In genomic region chr2:132869682-132870081, GRCm38 (mm10) we compare ENCODE assay signal across 22 mouse cellular contexts. TPM values are rescaled to one million over a fixed set of nuclear protein-coding genes. Genes with fewer than 3 reads are reported as not detected.
A peak's percentile ranks its signal among the peaks of the same experiment; 100 is the strongest.
DNase-seq lines count a peak whose midpoint lies in the region; ATAC-seq and TF ChIP-seq lines count a peak whose summit lies in the region.
"Had no signal": no experiment of that assay in that cellular context is flagged by ENCODE, and none has a peak within 500 bp of the region (broad histone marks: within the 10 kb centered on the region; RNA-seq: fewer than 3 reads in every experiment).

No protein-coding gene starts in this region.

- ATAC-seq in kidney, embryonic 14.5 days (ENCODE audit: low FRiP score, low TSS enrichment) = 0 out of 2 replicates have a peak, but pooled peaks have one; percentile 32
- peak; percentile 18; the same call in 1 of the 2 replicates for ATAC-seq in megakaryocyte progenitor cell, adult 5-6 weeks (replicated peaks; ENCODE audit: poor library complexity)
- ATAC-seq in lung, postnatal 0 days = no peak
- ATAC-seq: forebrain, embryonic 16.5 days; intestine, embryonic 15.5 days; midbrain, embryonic 16.5 days had no signal

- H3K36me3 ChIP-seq in kidney, embryonic 14.5 days (ENCODE audit: control insufficient read depth, insufficient read depth, low read length) = peaks cover 16% of the 10 kb centered on the region; the same call in 1 of the 2 replicates
- peaks cover 10% of the 10 kb centered on the region; the same call in 1 of the 2 replicates for H3K36me3 ChIP-seq in lung, postnatal 0 days (ENCODE audit: insufficient read depth, low read length)
- H3K36me3 ChIP-seq: intestine, embryonic 15.5 days had no signal

- WGBS in kidney, embryonic 14.5 days = 90% methylated on average over 5 of the region's 5 CpGs
- 82% methylated on average over 5 of the region's 5 CpGs for WGBS in lung, postnatal 0 days

- H3K27ac ChIP-seq in kidney, embryonic 14.5 days (ENCODE audit: low read depth, low read length) = no peak overlapping the region
- H3K27ac ChIP-seq in lung, postnatal 0 days (ENCODE audit: low read length) = no peak overlapping the region
- H3K27ac ChIP-seq: embryonic facial prominence, embryonic 12.5 days; heart, adult 2 months; hindbrain, embryonic 12.5 days; intestine, embryonic 15.5 days; liver, embryonic 15.5 days had no signal

- TF ChIP-seq CTCF in lung, postnatal 0 days (IDR thresholded peaks at IDR 0.05) = no peak

- H3K4me1 ChIP-seq in kidney, embryonic 14.5 days (ENCODE audit: control insufficient read depth, insufficient read depth, low read length) = no peaks in the 10 kb centered on the region
- no peaks in the 10 kb centered on the region for H3K4me1 ChIP-seq in lung, postnatal 0 days (ENCODE audit: insufficient read depth, low read depth, low read length)
- H3K4me1 ChIP-seq: embryonic facial prominence, embryonic 12.5 days; hindbrain, embryonic 12.5 days; intestine, embryonic 15.5 days; liver, embryonic 15.5 days had no signal

- no peak for DNase-seq in kidney, adult 11 months
- DNase-seq in ovary, adult 18-20 months (ENCODE audit: low spot score) = peak; percentile 9
- DNase-seq in ovary, postnatal 14 days (ENCODE audit: low spot score) = no peak
- peak; percentile 53 to 74 for DNase-seq in adrenal gland, postnatal 36 days
- no peak for DNase-seq in T-cell, adult 2 months (ENCODE audit: low spot score)
- DNase-seq in lung, postnatal 0 days (ENCODE audit: low spot score) = no peak
- DNase-seq: cerebellum, adult 18-20 months; heart, adult 2 months; kidney, postnatal 14 days; layer of hippocampus, adult 9-11 months; lung, postnatal 14 days; right cerebral cortex, postnatal 14 days; thymus, postnatal 4 days had no signal

- no peak overlapping the region for H3K4me3 ChIP-seq in kidney, embryonic 14.5 days (ENCODE audit: low read length)
- H3K4me3 ChIP-seq in lung, postnatal 0 days (ENCODE audit: low read depth, low read length) = no peak overlapping the region
- H3K4me3 ChIP-seq: embryonic facial prominence, embryonic 12.5 days; heart, adult 2 months; hindbrain, embryonic 12.5 days; intestine, embryonic 15.5 days; liver, embryonic 15.5 days had no signal

- no peaks in the 10 kb centered on the region for H3K27me3 ChIP-seq in kidney, embryonic 14.5 days (ENCODE audit: control insufficient read depth, insufficient read depth, low read length)
- H3K27me3 ChIP-seq in lung, postnatal 0 days (replicated peaks; ENCODE audit: insufficient read depth, low read length) = no peaks in the 10 kb centered on the region
- H3K27me3 ChIP-seq: embryonic facial prominence, embryonic 12.5 days; hindbrain, embryonic 12.5 days; intestine, embryonic 15.5 days; liver, embryonic 15.5 days had no signal

- H3K9me3 ChIP-seq in kidney, embryonic 14.5 days (ENCODE audit: control insufficient read depth, low read length) = no peaks in the 10 kb centered on the region
- no peaks in the 10 kb centered on the region for H3K9me3 ChIP-seq in lung, postnatal 0 days (ENCODE audit: low read length)
- H3K9me3 ChIP-seq: embryonic facial prominence, embryonic 12.5 days; hindbrain, embryonic 12.5 days; intestine, embryonic 15.5 days; liver, embryonic 15.5 days had no signal

- TF ChIP-seq EP300 in lung, postnatal 0 days (IDR thresholded peaks at IDR 0.05) = no peak

- no peak overlapping the region for H3K9ac ChIP-seq in kidney, embryonic 14.5 days (ENCODE audit: low read depth, low read length)
- no peak overlapping the region for H3K9ac ChIP-seq in lung, postnatal 0 days (replicated peaks; ENCODE audit: low read depth)
- H3K9ac ChIP-seq: embryonic facial prominence, embryonic 12.5 days; hindbrain, embryonic 12.5 days; intestine, embryonic 15.5 days; liver, embryonic 15.5 days had no signal

- no peak overlapping the region for H3K4me2 ChIP-seq in kidney, embryonic 14.5 days (replicated peaks; ENCODE audit: low read depth, low read length)
- H3K4me2 ChIP-seq in lung, postnatal 0 days (replicated peaks; ENCODE audit: low read depth, low read length) = no peak overlapping the region
- H3K4me2 ChIP-seq: embryonic facial prominence, embryonic 12.5 days; hindbrain, embryonic 12.5 days; intestine, embryonic 15.5 days; liver, embryonic 15.5 days had no signal

RNA-seq across cellular contexts. Expression of gene Lrrn4, which starts 11.0 kb away (rescaled TPM):
- polyA plus RNA-seq in kidney, embryonic 14.5 days (2014; fragmentation: Nextera tagmentation; extraction: Ambion mirVana) = 0.47 and 0.55 TPM in 2 replicates
- 1 to 10 TPM; 3.2 to 3.8 TPM for total RNA-seq in adrenal gland, postnatal 36 days (2021)
- total RNA-seq in megakaryocyte progenitor cell, adult 5-6 weeks (2015) = 0.07 and 0.37 TPM in 2 replicates
- total RNA-seq in megakaryocyte progenitor cell, adult 5-6 weeks (2017) = 0.04 and 0.37 TPM in 2 replicates
- polyA plus RNA-seq in lung, postnatal 0 days (2015; fragmentation: Nextera tagmentation; extraction: Ambion mirVana) = 8.0 and 9.2 TPM in 2 replicates
- total RNA-seq: MEL had no signal

RNA-seq across cellular contexts. Expression of gene Crls1, which starts 23.2 kb away (rescaled TPM):
- 16.4 and 18.9 TPM in 2 replicates for polyA plus RNA-seq in kidney, embryonic 14.5 days (2014; fragmentation: Nextera tagmentation; extraction: Ambion mirVana)
- total RNA-seq in adrenal gland, postnatal 36 days (2021) = 100 to 1,000 TPM; 103 to 125 TPM
- total RNA-seq in megakaryocyte progenitor cell, adult 5-6 weeks (2015) = 45.2 and 47.4 TPM in 2 replicates
- 45.0 and 48.6 TPM in 2 replicates for total RNA-seq in megakaryocyte progenitor cell, adult 5-6 weeks (2017)
- polyA plus RNA-seq in lung, postnatal 0 days (2015; fragmentation: Nextera tagmentation; extraction: Ambion mirVana) = 19.0 and 19.3 TPM in 2 replicates

RNA-seq across cellular contexts. Expression of gene Mcm8, which starts 53.7 kb away (rescaled TPM):
- polyA plus RNA-seq in kidney, embryonic 14.5 days (2014; fragmentation: Nextera tagmentation; extraction: Ambion mirVana) = 15.5 and 21.4 TPM in 2 replicates
- 1 to 10 TPM; 3.4 to 4.7 TPM for total RNA-seq in adrenal gland, postnatal 36 days (2021)
- 15.0 and 16.3 TPM in 2 replicates for total RNA-seq in megakaryocyte progenitor cell, adult 5-6 weeks (2015)
- 13.8 and 17.6 TPM in 2 replicates for total RNA-seq in megakaryocyte progenitor cell, adult 5-6 weeks (2017)
- polyA plus RNA-seq in lung, postnatal 0 days (2015; fragmentation: Nextera tagmentation; extraction: Ambion mirVana) = 2.4 and 2.5 TPM in 2 replicates

RNA-seq across cellular contexts. Expression of gene Trmt6, which starts 53.8 kb away (rescaled TPM):
- polyA plus RNA-seq in kidney, embryonic 14.5 days (2014; fragmentation: Nextera tagmentation; extraction: Ambion mirVana) = 37.1 and 37.2 TPM in 2 replicates
- total RNA-seq in adrenal gland, postnatal 36 days (2021) = 10 to 100 TPM; 19.1 to 26.0 TPM
- total RNA-seq in megakaryocyte progenitor cell, adult 5-6 weeks (2015) = 43.7 and 46.6 TPM in 2 replicates
- 40.4 and 53.4 TPM in 2 replicates for total RNA-seq in megakaryocyte progenitor cell, adult 5-6 weeks (2017)
- 17.7 and 20.6 TPM in 2 replicates for polyA plus RNA-seq in lung, postnatal 0 days (2015; fragmentation: Nextera tagmentation; extraction: Ambion mirVana)

Comparison
In these comparisons a context has a peak if more than half of its experiments do, and no peak if none do; other contexts are left out.
1. DNase-seq: peak in ovary, adult 18-20 months (single experiment) and adrenal gland, postnatal 36 days (2 of 2); none in kidney, adult 11 months (single experiment), ovary, postnatal 14 days (single experiment), T-cell, adult 2 months (single experiment) and lung, postnatal 0 days (single experiment).